Mouse (Mus musculus) ovary, adult 2 months (tissue): ENCODE data around the gene Bcl2l15. TPM values are rescaled to one million over a fixed set of nuclear protein-coding genes. Genes with fewer than 3 reads are reported as not detected.

ENCODE experiments used
- polyA plus RNA-seq: library from polyadenylated mRNA; depleted of rRNA; stranded (reverse); fragments of >200 nt; gene quantifications from 2 replicates; pipeline ENCODE4 v1.2.3, GENCODE M21; 2012; rRNA removed

Bcl2l15 gene
- 0.56 and 1.1 TPM in 2 replicates for polyA plus RNA-seq

DNA sequence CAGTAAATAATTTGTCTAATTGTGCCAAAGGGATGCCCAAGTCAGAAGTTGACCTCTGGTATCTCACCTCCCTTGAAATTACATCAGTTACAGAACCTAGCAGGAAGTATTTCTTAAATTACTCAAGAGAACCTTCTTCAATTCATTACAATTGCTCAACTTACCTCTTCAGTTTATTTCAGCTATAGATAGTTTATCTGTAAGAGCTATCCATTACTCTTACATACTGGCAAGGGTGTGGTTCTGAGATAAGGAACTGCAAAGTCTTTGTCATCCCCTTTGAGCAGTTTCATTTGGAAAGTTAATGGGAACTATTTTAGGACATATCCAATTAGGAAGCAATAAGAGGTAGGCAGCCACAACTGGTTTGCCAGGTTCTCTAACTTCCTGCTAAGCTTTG is at the start of gene Bcl2l15:
Gene Bcl2l15, plus strand, starts transcription at position 176 of the 400 bp plus-strand sequence.

DNA sequence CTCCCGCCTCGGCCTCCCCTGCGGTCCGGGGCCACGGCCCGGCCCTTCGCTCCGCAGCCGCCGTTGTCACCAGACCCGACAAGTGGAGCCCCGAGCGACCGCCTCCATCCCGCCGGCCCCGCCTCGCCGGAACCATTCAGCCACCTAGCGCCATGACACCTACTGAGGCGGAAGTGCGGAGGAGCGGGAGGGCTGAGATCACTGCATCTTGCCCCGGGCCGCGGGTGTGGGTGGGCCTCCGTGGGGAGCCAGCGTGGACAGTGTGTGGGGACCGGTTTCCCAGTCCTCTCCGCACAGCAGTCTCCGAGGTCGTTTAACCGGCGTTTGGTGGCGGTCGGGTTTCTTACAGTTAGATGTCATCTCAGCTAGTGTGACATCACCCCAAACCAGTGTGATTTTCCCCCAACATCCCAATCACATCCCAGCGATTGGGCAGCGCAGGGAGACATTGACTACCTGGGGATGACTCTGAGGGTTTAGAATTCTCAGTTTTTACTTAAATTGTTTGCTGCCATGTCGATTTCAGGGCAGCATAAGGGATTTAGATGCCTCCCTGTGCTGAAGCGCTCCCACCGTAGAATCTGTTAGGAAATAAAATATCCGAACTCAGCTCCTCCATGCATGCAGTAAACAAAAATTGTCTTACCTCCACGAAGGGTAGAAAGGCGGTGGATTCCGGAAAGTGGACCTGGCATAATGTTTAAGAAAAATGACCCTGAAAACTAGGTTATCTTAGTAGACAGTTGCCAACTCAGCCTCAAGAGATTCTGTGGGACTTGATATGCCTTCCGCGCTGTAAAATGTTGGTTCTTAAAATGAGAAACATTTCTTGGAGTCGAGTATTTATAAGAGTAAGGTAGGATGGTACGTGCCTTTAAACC is 40.9 kb upstream of the Bcl2l15 start, which contains the start of gene Hipk1:
Gene Hipk1, minus strand, starts transcription at position 334 of the 881 bp plus-strand sequence.

DNA sequence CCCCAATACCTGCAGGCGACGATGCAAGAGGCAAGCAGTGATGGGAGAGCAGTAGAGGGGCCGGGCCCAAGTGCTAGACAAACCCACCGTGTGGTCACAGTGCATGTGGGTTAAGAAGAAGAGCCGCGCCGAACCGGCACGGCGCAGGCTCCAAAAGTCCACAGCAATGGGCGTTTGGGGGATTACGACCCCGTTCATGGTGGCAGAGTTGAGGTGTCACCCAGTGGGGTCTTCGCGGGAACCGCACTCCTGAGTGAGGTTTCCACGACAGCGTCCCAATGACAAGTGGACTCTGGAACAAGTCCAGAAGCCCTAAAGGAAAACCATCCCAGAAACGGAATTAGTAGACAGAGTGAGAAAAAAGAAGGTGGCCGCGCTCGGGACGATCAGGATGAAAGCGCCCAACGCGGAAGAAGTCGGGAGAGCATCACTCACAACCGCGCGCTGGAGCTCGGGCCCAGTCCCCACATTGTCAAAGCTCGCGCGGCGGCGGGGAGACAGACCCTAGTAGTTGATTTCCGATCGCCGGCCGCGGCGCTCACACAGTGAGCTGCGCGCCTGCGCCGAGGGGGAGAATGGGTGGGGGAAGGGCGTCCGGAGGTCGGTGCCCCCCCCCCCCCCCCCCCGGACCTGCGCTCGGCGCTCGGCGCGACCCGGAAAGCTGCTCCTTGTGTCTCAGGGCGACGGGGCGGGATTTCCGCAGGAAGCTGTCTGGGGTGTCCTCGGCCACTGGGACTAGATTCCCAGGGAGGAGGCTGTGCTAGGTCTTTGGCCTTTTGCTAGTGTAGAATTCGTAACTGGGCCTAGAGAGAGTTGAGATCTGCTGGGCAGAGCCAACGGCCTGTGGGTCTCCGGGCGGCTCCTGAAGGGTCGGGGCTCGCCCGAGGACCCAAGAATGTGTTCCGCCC is 23.3 kb upstream of the Bcl2l15 start, which contains the start of the genes Dclre1b, Ap4b1 and Gm43064:
Gene Dclre1b, minus strand, starts transcription at position 554 of the 908 bp plus-strand sequence.
Gene Ap4b1, plus strand, starts transcription at position 630 of the 908 bp plus-strand sequence.
Gene Gm43064, plus strand, starts transcription at position 683 of the 908 bp plus-strand sequence.

DNA sequence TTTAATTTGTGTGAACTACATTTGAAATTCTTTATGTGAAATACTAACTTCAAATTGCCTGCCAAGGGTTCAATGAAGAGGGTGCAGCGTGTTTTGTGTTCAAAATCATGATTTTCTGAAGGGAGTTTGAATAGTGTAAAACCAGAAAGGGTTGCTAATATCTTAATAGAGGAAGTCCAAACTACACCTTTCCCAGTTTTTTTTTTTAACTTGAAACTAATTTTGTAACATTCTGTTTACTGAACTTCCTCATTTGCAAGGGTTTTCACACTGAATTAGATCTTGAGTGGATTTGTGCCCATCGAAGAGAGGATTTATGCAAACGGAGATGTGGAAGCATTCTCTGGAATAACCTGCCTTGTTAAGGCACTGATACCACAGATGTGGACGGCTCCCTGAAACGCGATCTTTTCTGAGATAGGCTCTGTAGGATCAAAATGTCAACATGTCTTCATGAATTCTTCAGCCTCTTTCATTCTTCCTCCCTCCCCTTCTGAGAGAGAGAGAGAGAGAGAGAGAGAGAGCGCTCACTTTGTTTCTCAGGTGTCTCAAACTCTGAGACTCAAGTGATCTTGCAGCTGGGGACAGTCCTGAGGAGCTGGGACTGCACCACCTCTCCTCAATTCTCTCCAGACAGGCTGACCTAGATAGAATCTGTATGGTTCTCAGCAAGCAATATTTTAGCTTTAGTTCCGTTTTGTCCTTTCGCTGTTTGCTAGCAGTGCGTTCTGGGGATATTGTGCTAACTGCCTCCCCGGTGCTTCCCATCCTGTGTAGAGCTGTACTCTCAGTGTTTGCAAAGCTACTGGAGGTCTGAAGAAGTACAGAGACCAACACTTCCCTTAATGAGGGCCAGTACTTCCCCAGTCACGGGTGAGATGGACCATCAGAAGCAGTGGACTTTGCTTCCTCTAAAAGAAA is 26.7 kb downstream of the Bcl2l15 start, which contains the start of gene Ptpn22:
Gene Ptpn22, plus strand, starts transcription at position 915 of the 921 bp plus-strand sequence.

Other genes with a start within 250 kb of the Bcl2l15 start
- gene Atg4a-ps, start 186.5 kb upstream of the Bcl2l15 start, polyA plus RNA-seq = not detected in 2 replicates
- 37.9 and 39.1 TPM in 2 replicates for gene Olfml3, start 94.6 kb upstream of the Bcl2l15 start, polyA plus RNA-seq
- not detected in 2 replicates for gene Gm10964, start 93.2 kb upstream of the Bcl2l15 start, polyA plus RNA-seq
- gene Hipk1, start 41.0 kb upstream of the Bcl2l15 start, polyA plus RNA-seq = 87.2 and 107 TPM in 2 replicates
- gene Dclre1b, start 23.2 kb upstream of the Bcl2l15 start, polyA plus RNA-seq = 15.3 and 21.2 TPM in 2 replicates
- gene Ap4b1, start 23.1 kb upstream of the Bcl2l15 start, polyA plus RNA-seq = 11.2 and 11.3 TPM in 2 replicates
- gene Gm43064, start 23.0 kb upstream of the Bcl2l15 start, polyA plus RNA-seq = 0.33 and 0.59 TPM in 2 replicates
- gene Ptpn22, start 27.2 kb downstream of the Bcl2l15 start, polyA plus RNA-seq = 6.1 and 10.6 TPM in 2 replicates
- 5.5 and 8.9 TPM in 2 replicates for gene Rsbn1, start 81.5 kb downstream of the Bcl2l15 start, polyA plus RNA-seq
- gene Phtf1, start 135.5 kb downstream of the Bcl2l15 start, polyA plus RNA-seq = 11.5 and 18.1 TPM in 2 replicates